Mouse (Mus musculus): Measurements from ENCODE around the gene Fam189b.

The Fam189b gene

DNA sequence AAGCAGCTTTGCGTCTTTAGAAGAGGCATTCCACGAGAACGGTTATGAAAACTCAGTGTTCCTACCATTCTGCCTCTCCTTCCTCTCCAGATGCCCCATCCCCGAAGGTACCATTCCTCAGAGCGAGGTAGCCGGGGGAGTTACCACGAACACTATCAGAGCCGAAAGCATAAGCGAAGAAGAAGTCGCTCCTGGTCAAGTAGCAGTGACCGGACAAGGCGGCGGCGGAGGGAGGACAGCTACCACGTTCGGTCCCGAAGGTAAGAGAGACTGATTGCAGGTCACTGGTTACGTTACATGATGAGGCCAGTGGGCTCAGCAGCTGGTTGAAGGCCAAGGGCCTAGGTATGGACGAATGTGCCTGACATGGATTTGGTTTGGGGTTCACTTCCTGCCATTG lies 16.0 kb upstream of the Fam189b start:
- DNase-seq (ENCODE audit: low spot score in 2 of 2): no peak

DNA sequence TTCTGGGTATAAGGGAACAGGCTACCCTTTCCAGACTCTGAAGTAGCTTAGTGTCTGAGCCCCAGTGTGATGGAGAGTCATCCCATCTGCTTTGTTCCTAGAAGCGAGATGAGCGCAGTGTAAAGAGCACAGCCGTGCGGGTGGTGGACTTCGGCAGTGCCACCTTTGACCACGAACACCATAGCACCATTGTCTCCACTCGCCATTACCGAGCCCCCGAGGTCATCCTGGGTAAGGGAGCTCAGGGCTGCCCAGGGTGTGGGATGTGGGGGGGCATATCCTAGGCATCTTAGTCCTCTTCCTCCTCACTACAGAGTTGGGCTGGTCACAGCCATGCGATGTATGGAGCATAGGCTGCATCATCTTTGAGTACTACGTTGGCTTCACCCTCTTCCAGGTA lies 8.1 kb upstream of the Fam189b start:
- DNase-seq (ENCODE audit: low spot score in 2 of 2): no peak

DNA sequence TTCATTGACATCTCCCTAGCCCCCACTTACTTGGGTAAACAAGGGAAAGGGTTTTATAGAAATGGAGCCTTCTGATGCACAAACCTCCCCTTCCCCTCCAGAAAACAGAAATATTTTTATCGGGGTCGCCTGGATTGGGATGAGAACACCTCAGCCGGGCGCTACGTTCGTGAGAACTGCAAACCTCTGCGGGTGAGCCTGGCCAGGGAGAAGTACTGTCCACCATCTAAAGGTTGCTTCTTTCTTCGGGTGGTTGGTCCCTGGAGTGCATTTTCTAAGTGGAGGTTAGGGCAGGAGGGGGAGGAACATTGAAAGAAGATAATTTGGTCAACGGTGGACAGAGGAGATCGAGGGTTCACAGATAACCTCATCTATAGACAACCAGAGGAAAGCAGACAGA lies 7.4 kb upstream of the Fam189b start:
- DNase-seq (ENCODE audit: low spot score in 2 of 2): no peak

DNA sequence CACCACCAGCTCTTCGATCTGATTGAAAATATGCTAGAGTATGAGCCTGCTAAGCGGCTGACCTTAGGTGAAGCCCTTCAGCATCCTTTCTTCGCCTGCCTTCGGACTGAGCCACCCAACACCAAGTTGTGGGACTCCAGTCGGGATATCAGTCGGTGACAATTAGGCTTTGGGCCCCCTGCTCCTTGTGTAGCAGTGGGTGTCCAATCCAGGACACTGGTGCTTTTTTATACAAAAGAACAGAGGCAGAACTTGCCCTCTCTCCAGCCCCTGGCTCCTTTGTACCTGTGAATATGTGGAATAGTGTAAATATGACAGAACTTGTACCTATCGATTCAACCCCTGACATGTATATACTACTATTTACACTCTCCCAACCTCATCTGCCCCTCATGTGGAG lies 6.5 kb upstream of the Fam189b start:
- DNase-seq (ENCODE audit: low spot score in 2 of 2): no peak

DNA sequence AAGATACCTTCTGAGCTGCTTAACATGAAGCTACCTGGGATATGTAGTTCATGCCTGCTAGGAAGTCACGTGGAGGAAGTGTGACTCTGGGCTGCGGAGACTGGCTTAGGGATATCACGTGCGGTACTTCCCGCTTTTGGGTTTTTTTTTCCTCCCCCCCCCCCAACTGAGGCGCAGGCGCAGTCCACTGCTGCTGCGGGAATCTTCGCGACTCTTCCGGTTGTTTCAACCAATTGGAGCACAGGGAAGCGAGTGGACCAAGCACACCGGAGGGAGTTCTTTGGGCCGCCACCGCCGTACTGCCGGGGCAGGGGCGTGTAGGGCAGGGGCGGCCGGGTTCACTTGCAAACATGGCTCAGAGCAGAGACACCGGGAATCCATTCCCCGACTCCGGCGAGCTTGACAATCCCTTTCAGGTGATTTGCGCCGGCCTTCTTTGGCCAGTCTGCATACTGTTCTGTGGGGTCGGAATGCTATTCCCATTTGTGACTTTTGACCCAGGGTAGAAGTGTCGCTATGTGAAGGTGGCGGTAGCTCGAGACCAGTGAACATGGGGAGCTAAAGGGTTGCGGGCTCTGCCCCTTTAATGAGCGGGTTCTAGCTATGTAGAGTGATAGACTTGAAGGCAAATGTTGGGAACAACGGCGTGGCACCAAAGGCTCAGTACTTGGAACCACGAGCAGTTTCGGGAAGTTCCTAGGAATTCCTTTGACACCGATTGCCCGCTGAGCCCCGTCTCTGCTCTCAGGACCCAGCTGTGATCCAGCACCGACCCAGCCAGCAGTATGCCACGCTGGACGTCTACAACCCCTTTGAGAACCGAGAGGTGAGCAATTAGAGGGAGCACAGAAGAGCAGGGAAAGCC lies 5.5 kb upstream of the Fam189b start, which contains the start of gene Scamp3:
TSS of gene Scamp3 (plus strand) at position 232 of the 865 bp plus-strand sequence.
- DNase-seq (ENCODE audit: low spot score in 2 of 2): peak; percentile 76 to 82

DNA sequence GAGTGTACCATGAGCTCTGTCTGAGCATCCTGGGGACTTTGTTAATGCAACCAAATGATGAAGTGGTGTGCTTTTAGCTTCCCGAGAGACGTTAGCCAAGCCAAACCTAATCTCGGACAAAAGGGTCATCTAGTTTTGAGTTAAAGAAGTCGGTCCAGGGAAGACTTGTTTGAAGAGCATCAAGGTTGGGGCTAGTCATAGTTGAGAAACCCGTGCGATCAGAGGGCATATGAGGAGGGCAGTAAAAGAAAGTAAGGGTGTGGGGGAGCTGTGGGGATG lies 4.9 kb upstream of the Fam189b start:
- DNase-seq (ENCODE audit: low spot score in 2 of 2): no peak

DNA sequence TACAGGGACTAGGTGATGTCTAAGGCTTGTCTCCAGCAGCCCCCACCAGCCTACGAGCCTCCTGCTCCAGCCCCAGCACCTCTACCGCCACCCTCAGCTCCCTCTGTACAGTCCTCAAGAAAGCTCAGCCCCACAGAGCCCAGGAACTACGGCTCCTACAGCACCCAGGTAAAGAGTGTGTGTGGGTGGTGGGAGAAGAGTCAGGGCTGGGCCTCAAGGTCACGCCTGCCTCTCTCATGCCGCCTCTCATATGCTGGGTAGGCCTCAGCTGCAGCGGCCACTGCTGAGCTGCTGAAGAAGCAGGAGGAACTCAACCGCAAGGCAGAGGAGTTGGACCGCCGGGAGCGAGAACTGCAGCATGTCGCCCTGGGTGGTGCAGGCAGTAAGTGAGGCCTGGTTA lies 3.9 kb upstream of the Fam189b start:
- DNase-seq (ENCODE audit: low spot score in 2 of 2): no peak

DNA sequence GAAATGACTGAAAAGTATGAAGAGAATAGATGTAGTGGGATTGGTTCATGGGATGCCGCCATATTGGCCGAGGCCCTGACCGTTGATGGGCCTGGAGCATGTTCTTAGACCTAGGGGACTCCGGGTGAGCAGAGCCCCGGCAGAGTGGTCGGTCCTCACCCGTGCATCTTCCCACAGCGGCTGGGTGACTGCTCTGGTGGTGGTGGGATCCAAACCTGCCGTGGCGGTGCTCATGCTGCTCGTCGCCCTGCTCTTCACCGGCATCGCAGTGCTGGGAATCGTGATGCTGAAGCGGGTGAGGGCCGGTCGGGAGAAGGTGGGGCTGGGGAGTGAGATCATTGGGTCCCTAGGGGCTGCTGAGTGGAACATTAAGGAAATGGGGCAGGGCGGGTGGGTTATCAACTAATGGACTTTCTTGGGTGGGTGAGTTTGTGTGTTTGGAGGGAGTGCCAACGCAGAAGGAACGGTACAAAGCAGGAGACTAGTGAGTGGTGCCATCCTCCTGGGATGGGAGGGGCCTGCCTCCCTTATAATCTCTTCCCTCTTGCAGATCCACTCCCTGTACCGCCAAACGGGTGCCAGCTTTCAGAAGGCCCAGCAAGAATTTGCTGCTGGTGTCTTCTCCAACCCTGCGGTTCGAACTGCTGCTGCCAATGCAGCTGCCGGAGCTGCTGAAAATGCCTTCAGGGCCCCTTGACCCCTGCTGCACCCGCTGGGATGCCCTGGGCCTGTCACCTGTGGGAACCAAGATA lies 1.0 kb upstream of the Fam189b start:
- no peak for DNase-seq (ENCODE audit: low spot score in 2 of 2)

DNA sequence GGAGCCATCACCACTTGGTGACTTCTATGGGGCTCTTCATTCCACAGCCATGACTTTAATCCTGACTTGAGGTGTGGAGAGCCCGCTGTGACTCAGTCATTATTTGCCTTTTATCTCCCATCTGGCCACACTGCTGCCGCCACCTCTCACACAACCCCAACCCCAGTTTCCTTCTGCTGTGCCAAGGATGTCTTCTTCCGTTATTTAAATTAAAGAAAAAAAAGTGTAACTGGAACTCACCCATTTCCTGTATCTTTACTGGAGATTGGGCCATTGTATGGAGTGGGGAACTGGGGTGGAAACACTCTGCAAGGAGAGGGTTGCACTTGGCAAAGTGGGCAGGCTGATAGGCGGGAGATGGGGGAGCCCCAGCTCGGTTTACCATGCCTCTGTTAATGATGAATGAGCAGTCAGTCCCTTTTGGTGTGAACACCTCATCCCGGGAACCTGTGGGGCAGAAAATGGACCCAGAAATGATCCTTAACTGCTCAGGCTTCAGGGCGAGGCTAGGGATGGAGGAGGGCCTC lies 349 bp upstream of the Fam189b start:
- DNase-seq (ENCODE audit: low spot score in 2 of 2): no peak

DNA sequence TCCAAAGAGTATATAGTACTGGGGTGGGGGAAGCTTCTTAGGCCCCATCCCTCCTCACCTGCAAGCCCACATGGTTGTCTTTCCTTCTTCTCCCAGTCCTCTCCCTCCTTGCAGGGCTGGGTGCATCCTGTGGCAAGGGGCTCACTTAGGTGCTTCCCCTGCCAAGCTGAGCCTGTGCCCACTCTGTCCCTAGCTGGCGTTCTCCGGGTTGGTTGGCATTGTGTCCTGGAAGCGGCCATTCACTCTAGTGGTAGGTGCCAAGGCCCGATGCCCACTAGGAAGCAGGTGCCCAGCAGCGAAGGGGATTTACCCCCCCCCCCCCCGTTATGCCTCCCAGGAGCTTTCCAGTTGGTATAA lies 994 bp downstream of the Fam189b start:
- DNase-seq (ENCODE audit: low spot score in 2 of 2): no peak

DNA sequence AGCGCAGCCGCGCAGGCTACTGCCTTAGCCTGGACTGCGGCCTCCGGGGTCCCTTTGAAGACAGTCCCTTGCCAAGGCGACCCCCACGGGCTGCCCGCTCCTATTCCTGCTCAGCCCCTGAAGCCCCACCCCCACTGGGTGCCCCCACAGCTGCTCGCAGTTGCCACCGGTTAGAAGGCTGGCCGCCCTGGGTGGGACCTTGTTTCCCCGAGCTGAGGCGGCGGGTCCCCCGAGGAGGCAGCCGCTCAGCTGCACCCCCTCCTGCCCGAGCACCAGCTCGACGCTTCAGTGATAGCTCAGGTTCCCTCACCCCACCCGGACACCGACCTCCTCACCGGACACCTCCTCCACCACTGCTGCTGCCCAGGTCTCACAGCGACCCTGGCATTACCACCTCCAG lies 4.3 kb downstream of the Fam189b start:
- peak; percentile 82 to 83 for DNase-seq (ENCODE audit: low spot score in 2 of 2)

DNA sequence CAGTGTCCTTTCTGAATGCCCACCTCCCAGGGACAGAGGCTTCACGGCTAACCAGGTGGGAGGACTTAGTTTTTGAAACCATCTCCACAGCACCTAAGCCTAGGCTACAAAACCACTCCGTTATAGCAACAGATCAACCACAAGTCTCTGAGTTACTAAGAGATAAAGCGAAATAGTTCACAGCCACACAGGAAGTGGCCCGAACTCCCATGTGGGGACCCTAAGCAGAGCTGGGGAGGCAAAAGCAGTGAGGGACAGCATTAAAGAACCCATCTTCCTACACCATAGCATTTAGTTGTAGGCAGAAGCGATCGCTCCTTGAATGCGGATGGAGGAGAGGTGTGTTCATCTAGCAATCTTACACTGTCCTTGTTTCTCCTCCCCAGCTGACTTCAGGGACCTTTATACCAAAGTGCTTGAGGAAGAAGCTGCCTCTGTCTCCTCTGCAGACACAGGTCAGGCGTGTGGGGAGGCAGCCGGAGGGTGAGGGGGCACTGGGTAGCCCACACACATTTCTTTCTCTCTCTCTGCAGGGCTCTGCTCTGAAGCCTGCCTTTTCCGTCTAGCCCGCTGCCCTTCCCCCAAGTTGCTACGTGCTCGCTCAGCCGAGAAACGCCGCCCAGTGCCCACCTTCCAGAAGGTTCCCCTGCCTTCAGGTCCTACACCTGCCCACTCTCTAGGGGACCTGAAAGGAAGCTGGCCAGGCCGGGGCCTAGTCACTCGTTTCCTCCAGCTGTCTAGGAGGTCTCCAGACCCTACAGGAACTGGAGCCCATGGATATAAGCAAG lies 4.9 kb downstream of the Fam189b start:
- peak; percentile 54 to 60 for DNase-seq (ENCODE audit: low spot score in 2 of 2)

DNA sequence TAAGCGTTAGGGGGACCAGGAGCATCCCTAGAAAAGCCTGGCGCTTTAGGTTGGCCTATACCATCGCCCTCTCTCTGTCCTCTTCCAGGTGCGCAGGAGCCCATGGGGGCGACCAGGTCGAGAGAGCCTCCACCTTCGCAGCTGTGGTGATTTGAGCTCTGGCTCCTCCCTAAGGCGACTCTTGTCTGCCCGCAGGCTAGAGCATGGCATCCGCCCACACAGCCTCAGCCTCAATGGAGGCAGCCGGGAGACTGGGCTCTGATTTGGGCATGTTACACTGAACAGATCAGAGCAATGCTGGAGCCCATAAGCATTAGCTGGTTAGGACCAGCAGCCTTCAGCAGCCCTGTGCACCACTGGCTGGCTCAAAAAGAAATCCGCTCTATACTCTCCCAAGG lies 5.5 kb downstream of the Fam189b start:
- DNase-seq (ENCODE audit: low spot score in 2 of 2): peak; percentile 52 to 54

DNA sequence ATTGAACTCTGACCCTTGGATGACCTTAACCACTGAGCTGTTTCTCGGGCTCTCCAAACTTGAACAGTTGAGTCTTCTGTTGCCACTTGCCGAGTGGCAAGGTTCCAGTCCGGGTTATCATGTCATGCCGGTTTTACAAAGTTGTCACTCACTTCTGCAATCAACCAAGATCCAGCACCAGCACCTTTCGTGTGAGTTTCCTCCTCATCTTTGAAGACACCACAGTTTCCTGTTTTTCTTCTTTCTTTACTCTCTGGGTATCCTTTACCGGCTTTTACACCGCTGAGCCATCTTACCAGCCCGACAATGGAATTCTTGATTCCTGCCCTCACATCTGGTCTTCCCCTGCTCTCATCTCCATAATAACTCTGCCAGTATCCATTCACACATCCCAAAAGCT lies 7.5 kb downstream of the Fam189b start:
- peak; percentile 49 to 53 for DNase-seq (ENCODE audit: low spot score in 2 of 2)

DNA sequence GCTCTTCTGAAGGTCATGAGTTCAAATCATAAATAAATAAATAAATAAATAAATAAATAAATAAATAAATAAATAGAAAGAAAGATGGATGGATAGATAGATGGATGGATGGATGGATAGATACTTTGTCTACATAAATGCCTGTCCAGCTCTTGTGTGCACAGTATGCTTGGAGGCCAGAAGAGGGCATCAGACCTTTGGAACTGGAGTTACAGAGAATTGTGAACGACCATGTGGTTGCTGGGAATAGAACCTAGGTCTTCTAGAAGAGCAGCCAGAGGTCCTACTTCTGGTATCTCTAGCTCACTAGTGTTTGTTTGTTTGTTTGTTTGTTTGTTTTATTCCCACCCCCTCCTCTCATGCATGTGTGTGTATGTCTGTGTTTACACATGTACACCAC lies 10.4 kb downstream of the Fam189b start:
- DNase-seq (ENCODE audit: low spot score in 2 of 2): no peak

DNA sequence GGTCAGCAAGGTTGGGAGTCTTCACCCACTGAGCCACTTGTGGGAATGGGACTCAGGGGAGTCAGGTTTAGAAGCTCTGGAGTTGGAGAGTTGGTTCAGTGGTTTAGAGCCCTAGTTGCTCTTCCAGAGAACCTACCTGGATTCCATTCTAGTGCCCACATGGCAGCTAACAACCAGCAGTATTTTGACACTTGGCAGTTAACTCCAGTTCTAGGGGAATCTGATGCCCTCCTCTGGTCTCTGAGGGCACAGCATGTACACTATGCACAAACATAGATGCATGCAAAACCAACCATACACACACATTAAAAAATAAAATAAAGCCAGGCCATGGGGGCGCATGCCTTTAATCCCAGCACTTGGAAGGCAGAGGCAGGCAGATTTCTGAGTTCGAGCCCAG lies 10.9 kb downstream of the Fam189b start:
- DNase-seq (ENCODE audit: low spot score in 2 of 2): peak; percentile 50 to 61

DNA sequence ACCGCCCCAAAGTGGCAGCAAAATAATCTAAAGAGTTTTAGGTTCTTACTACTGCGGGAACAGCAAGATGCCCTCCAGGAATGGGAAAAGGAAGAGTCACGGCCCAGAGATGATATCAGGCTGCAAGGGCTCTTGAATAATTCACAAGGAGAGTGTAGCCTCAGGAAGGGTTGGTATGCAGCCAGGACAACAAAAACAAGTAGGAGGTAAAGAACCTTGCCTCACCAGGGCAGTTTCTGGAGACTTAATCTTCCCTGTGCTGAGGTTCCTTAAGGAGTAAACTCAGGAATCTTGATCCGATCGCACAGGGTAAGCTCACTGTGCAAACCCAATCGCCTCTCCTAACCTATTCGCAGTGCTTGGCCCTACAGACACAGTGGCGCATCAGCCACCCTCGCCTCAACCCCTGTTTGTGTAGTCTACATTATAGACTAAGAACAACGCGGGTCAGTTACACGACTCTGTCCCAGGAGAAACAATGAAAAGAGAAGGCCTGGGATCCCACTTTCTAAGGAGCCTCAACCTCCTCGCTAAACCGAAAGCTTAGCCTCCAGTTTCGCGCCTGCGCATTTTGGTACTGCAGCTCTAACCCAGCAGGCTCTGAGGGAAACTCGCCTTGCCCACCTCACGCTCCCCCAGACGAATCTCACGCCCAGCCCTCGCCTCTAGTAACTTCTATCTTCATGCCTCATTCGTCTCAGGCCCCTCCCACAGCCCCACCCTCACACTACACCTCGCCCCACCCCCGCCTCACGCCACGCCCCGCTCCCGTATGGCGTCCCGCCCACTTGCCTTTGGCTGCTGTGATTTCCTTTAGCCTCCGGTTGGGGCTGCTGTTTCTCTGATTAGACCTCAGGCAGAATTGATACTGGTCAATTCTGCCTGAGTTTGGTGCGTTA lies 13.3 kb downstream of the Fam189b start:
- DNase-seq (ENCODE audit: low spot score in 2 of 2): peak; percentile 90 to 91

DNA sequence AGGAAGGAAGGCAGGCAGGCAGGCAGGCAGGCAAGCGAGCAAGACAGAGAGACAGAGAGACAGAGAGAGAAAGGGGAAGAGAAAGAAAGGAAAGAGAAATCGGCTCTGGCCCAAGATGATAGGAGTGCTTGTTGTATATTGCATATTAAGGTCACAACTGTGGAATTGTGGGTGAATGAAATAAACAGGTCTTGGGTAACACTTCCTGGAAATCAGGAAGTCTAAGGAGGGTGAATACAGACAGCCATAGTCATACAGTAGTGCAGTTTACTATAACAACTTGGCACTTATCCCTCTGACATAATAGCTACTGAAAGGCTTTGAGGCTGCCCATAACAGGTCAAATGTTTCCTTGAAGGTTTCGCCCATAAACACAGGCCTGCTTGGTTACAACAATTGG lies 16.9 kb downstream of the Fam189b start:
- no peak for DNase-seq (ENCODE audit: low spot score in 2 of 2)

DNA sequence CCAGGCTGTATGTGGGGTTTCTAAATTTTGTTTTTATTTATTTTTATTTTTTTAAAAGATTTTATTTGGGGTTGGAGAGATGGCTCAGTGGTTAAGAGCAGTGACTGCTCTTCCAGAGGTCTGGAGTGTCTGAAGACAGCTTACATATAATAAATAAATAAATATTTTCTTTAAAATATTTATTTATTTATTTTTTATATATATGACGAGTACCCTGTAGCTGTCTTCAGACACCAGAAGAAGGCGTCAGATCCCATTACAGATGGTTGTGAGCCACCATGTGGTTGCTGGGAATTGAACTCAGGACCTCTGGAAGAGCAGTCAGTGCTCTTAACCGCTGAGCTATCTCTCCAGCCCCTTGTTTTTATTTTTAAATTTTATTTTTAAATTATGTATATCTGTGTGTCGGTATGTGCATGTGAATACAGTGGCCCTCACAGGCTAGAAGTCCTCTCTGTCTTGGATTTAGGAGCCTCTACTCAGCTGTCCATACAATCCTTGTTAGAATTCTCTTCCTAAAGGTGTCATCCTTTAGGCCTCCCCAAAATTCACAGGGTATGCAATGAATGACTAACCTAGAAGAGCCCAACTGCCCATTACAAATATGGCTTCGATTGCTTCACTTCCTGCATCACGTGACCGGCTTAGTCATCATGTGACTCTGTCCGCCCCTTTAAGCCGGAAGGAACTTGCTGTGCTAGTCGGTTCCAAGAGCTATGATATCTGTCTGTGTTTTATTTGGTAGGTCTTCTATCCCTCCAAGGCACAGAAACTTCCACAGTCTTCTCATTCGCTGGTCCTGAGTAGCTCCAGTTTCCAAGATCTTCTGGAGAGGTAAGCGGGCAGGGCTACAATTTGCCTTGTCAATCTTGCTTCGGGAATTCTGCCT lies 19.6 kb downstream of the Fam189b start, which contains the start of gene Gba:
TSS of gene Gba (plus strand) at position 676 of the 889 bp plus-strand sequence.
- peak; percentile 75 to 86 for DNase-seq (ENCODE audit: low spot score in 2 of 2)

DNA sequence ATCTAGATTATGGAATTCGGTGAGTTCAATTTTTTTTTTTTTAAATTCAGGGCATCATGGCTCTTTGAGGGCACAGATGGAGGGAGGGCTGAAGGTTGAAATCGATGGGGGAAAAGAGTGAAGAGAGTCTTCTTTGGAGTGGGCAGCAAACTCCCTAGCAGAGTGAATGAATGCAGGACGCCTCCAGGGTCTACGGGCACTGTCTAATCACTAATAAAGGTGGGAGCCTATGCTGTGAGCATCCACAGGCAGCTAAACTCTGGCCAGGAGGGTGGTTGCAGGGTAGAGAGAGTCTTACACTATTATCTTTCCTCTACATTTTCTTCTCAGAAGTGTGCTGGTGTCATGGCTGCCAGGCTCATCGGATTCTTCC lies 20.2 kb downstream of the Fam189b start:
- DNase-seq (ENCODE audit: low spot score in 2 of 2): no peak
